Mouse (Mus musculus): ENCODE results near the gene Sp3.

DNA sequence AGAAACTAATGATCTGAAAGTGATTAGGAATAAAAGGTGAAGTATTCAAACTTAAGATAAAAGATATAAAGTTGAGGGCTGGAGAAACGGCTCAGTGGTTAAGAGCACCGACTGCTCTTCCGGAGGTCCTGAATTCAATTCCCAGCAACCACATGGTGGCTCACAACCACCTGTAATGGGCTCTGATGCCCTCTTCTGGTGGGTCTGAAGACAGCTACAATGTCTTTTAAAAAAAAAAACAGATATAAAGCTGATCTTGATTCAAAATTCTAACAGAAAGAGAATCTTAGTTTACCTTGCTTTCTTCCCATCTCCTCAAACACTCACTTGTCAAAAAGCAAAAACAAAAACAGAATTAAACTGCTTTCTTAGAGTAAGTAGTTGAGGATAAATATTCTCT lies 23.8 kb downstream of the Sp3 start:
- TF ChIP-seq POLR2A (IDR thresholded peaks at IDR 0.05; ENCODE audit: borderline replicate concordance, control insufficient read depth, low read depth, low read length) = no peak
- TF ChIP-seq CTCF (IDR thresholded peaks at IDR 0.05; ENCODE audit: control insufficient read depth, insufficient read depth, low read length) = no peak

Data from bone marrow, adult 2 months (tissue).